Mouse (Mus musculus): ENCODE results near the gene Csnk2b.
A peak's percentile ranks its signal among the peaks of the same experiment; 100 is the strongest.

Csnk2b gene

GRCm38 (mm10) chr17:35085208-35085865 is 36.5 kb downstream of the Csnk2b start, which contains the start of gene Ly6g6f:
Ly6g6f (minus strand) TSS chr17:35085610.
- no peak for DNase-seq

GRCm38 (mm10) chr17:35083929-35084497 is 37.8 kb downstream of the Csnk2b start:
- no peak for DNase-seq

GRCm38 (mm10) chr17:35082841-35083576 is 38.8 kb downstream of the Csnk2b start:
- no peak for DNase-seq

- DNase-seq, result no peak
Observed at GRCm38 (mm10) chr17:35080710-35081109, 41.1 kb downstream of the Csnk2b start.

GRCm38 (mm10) chr17:35080248-35080647 is 41.6 kb downstream of the Csnk2b start:
- no peak for DNase-seq

- no peak for DNase-seq
Observed at GRCm38 (mm10) chr17:35079778-35080177, 42.1 kb downstream of the Csnk2b start.

- no peak for DNase-seq
Observed at GRCm38 (mm10) chr17:35077786-35078233, 44.0 kb downstream of the Csnk2b start, which contains the start of gene Ly6g6d. Ly6g6d (minus strand) TSS chr17:35078065.

- DNase-seq, result no peak
Observed at GRCm38 (mm10) chr17:35077285-35077684, 44.6 kb downstream of the Csnk2b start.

GRCm38 (mm10) chr17:35076507-35077176 is 45.2 kb downstream of the Csnk2b start, which contains the start of gene Ly6g6e:
Ly6g6e (plus strand) TSS chr17:35076902.
- no peak for DNase-seq

GRCm38 (mm10) chr17:35074097-35074496 is 47.8 kb downstream of the Csnk2b start:
- DNase-seq, result peak; percentile 37 to 56

GRCm38 (mm10) chr17:35071454-35071853 is 50.4 kb downstream of the Csnk2b start:
- peak in 1 of 2 experiments; percentile 32 for DNase-seq

GRCm38 (mm10) chr17:35070556-35071229 is 51.2 kb downstream of the Csnk2b start:
- DNase-seq, result peak; percentile 60 to 79

GRCm38 (mm10) chr17:35068213-35068914 is 53.5 kb downstream of the Csnk2b start:
- no peak for DNase-seq
